Mouse (Mus musculus): ENCODE data around the gene Ccdc155. TPM values are rescaled to one million over a fixed set of nuclear protein-coding genes. Genes with fewer than 3 reads are reported as not detected.

Ccdc155 gene
- polyA plus RNA-seq, 1 experiment from 2014 or later, result 0.50 TPM

DNA sequence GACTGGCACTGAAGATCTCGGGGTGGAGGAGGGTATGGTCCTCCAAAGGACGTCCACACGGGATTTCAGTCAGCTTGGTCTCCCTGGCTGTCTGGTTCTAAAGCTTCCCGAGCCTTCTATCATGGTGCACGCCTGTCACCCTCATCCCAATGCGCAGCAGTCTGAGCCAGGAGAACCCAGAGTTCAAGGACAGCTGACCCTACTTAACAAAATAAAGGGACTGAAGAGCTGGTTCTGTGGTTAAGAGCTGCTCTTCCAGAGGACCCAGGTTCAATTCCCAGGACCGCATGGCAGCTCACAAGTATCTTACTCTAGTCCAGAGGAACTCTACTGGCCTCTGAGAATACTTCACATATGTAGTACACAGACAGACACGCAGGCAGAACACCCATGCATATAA lies 24.4 kb upstream of the Ccdc155 start:
- Histone ChIP-seq H3K27me3 (ENCODE audit: control insufficient read depth, insufficient read depth, low read length) (no peaks in the 10 kb centered on the region), H3K9ac (no peak overlapping the region), H3K4me3 (replicated peaks; ENCODE audit: low read length) (no peak overlapping the region), H3K4me1 (replicated peaks; ENCODE audit: control insufficient read depth, insufficient read depth, low read length) (peaks cover 2% of the 10 kb centered on the region), H3K36me3 (replicated peaks; ENCODE audit: control insufficient read depth, insufficient read depth) (peaks cover 22% of the 10 kb centered on the region), H3K9me3 (ENCODE audit: control insufficient read depth, low read length) (no peaks in the 10 kb centered on the region), H3K27ac (no peak overlapping the region), H3K4me2 (replicated peaks) (no peak overlapping the region)
- no peak for DNase-seq (ENCODE audit: low spot score)
- no peak for ATAC-seq (ENCODE audit: low FRiP score)
- WGBS, result 94% methylated on average over 8 of the region's 8 CpGs

DNA sequence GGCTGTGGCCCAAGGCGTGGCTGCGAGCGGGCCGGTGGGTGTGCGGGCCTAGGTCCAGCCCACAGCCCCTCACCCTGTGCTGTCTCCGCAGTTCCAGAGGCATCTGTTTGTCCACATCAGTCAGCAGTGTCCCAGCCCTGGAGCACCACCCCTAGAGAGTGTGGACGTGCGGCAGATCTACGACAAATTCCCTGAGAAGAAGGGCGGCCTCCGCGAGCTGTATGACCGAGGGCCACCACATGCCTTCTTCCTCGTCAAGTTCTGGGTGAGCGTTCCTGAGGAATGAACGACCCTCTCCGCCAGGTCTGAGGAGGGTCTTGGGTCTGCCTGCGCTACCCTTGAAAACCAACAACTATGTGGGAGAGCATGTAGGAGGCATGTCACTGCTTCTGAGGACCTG lies 23.9 kb upstream of the Ccdc155 start:
- Histone ChIP-seq H3K27ac (no peak overlapping the region), H3K27me3 (ENCODE audit: control insufficient read depth, insufficient read depth, low read length) (no peaks in the 10 kb centered on the region), H3K4me1 (replicated peaks; ENCODE audit: control insufficient read depth, insufficient read depth, low read length) (no peaks in the 10 kb centered on the region), H3K36me3 (replicated peaks; ENCODE audit: control insufficient read depth, insufficient read depth) (peaks cover 22% of the 10 kb centered on the region), H3K9me3 (ENCODE audit: control insufficient read depth, low read length) (no peaks in the 10 kb centered on the region), H3K4me2 (replicated peaks) (no peak overlapping the region), H3K4me3 (replicated peaks; ENCODE audit: low read length) (no peak overlapping the region), H3K9ac (no peak overlapping the region)
- ATAC-seq (ENCODE audit: low FRiP score), result no peak
- no peak for DNase-seq (ENCODE audit: low spot score)
- 96% methylated on average over 18 of the region's 18 CpGs for WGBS

DNA sequence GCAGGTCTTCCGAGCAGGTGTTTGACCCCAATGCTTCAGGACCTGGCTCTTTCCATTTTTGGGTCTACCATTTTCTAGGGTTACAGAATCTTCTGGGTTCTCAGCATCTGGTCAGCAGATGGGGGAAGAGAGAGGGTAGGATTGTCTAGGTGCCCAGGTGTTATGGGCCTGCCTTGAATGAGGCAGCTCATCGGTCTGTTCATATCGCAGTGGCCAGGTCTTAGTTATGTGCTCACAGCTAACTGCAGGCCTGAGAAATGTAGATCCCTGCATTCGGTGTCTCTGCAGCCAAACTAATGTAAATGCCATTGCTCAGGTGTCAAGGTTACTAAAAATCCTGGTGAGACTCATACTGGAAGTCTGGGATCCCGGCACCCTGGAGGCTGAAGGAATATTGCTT lies 21.7 kb upstream of the Ccdc155 start:
- Histone ChIP-seq H3K4me3 (replicated peaks; ENCODE audit: low read length) (no peak overlapping the region), H3K4me2 (replicated peaks) (no peak overlapping the region), H3K36me3 (replicated peaks; ENCODE audit: control insufficient read depth, insufficient read depth) (peaks cover 16% of the 10 kb centered on the region), H3K9me3 (ENCODE audit: control insufficient read depth, low read length) (no peaks in the 10 kb centered on the region), H3K27me3 (ENCODE audit: control insufficient read depth, insufficient read depth, low read length) (no peaks in the 10 kb centered on the region), H3K9ac (no peak overlapping the region), H3K27ac (no peak overlapping the region), H3K4me1 (replicated peaks; ENCODE audit: control insufficient read depth, insufficient read depth, low read length) (no peaks in the 10 kb centered on the region)
- DNase-seq (ENCODE audit: low spot score) (no peak), ATAC-seq (ENCODE audit: low FRiP score) (no peak)
- WGBS, result 96% methylated on average over 5 of the region's 5 CpGs

DNA sequence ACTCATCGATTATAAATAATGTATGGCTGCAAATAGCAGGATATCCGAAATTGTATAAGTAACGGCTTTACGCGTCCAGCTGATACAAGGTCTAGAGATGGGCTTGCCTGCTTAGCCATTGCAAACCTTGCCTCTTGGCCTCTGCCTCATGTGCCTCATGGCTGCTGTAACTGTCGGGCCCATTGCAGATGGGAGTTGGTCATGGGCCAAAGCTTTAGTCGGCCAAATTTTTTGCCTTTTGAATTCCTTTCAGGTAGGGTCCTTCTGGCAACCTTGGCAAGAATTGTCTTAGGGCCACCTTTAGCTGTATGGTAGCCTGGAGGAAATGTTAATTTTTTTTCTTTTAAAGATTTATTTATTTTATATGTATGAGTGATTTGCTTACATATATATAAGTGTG lies 20.1 kb upstream of the Ccdc155 start:
- ATAC-seq (ENCODE audit: low FRiP score) (no peak), DNase-seq (ENCODE audit: low spot score) (no peak)
- 90% methylated on average over 7 of the region's 7 CpGs for WGBS

DNA sequence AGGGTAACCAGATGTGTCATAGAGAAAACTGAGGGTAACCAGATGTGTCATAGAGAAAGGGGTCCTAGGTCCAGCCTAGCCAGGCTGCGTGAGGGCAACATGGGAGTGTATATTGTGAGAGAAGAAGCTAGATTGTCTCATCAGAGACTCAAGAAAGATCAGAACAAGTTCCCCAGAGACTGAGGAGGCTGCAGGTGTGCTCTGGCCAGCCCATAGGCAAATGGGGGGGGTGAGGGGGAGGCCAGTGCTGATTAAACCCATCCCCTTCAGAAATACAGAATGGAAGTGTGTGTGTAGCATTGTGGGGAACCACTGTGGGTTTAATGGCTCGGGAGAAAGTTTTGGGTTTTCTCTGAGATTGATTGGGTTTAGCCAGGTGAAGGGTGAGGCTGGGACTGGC lies 17.0 kb upstream of the Ccdc155 start:
- no peaks in the 10 kb centered on the region for H3K9me3 ChIP-seq (ENCODE audit: control insufficient read depth, low read length)
- 89% methylated on average over 2 of the region's 2 CpGs for WGBS
- ATAC-seq (ENCODE audit: low FRiP score) (no peak), DNase-seq (ENCODE audit: low spot score) (no peak)
- no peak overlapping the region for H3K4me2 ChIP-seq (replicated peaks)
- no peaks in the 10 kb centered on the region for H3K4me1 ChIP-seq (replicated peaks; ENCODE audit: control insufficient read depth, insufficient read depth, low read length)
- no peak overlapping the region for H3K9ac ChIP-seq
- H3K4me3 ChIP-seq (replicated peaks; ENCODE audit: low read length), result no peak overlapping the region
- H3K27ac ChIP-seq, result no peak overlapping the region
- H3K36me3 ChIP-seq (replicated peaks; ENCODE audit: control insufficient read depth, insufficient read depth), result peaks cover 6% of the 10 kb centered on the region; the same call in 1 of the 2 replicates
- H3K27me3 ChIP-seq (ENCODE audit: control insufficient read depth, insufficient read depth, low read length), result no peaks in the 10 kb centered on the region

More for the DNA sequence above, 20.1 kb upstream of the Ccdc155 start:
- Histone ChIP-seq H3K4me1 (replicated peaks; ENCODE audit: control insufficient read depth, insufficient read depth, low read length) (no peaks in the 10 kb centered on the region), H3K27me3 (ENCODE audit: control insufficient read depth, insufficient read depth, low read length) (no peaks in the 10 kb centered on the region), H3K9me3 (ENCODE audit: control insufficient read depth, low read length) (no peaks in the 10 kb centered on the region), H3K4me2 (replicated peaks) (no peak overlapping the region), H3K36me3 (replicated peaks; ENCODE audit: control insufficient read depth, insufficient read depth) (peaks cover 18% of the 10 kb centered on the region), H3K9ac (no peak overlapping the region), H3K4me3 (replicated peaks; ENCODE audit: low read length) (no peak overlapping the region), H3K27ac (no peak overlapping the region)

DNA sequence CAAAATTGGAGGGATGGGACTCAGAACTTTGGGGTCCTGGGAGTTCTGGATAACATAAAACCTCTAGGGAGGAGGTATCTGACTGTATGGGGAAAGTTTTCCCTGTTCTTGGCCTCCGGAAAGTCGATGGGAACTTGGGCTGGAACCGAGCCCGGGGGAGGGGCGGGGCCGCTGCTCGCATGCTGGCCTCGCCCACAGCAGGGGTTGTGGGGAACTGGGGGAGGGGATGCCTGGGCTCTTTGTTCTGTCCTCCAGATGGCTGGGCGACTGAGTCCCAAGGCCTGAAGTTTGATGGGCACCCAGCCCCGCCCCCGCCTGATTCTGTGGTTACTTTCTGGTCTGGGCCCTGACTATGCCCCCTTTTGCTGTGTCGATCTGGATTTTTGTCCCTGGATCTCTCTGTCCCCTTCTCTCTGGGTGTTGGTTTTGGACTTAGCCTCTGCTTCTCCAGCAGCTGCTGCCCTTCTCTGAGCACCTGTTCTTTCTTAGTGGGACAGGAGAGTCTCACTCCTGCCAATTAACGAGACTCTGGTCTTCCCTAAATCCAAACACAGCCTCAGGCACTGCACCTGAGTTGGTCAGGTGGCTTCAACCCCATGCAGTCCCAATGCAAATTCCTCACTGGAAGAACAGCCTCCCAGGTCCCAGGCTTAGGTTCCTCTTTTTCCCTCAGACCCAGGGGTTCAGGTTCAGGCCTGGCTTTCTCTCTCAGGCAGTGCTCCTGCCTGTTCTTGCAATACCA lies 11.9 kb upstream of the Ccdc155 start:
- H3K9ac ChIP-seq, result peak overlapping the region; percentile 78
- H3K4me1 ChIP-seq (replicated peaks; ENCODE audit: control insufficient read depth, insufficient read depth, low read length), result peaks cover 9% of the 10 kb centered on the region
- peak overlapping the region; percentile 62 for H3K4me2 ChIP-seq (replicated peaks)
- H3K9me3 ChIP-seq (ENCODE audit: control insufficient read depth, low read length), result no peaks in the 10 kb centered on the region
- peak overlapping the region; percentile 49 for H3K4me3 ChIP-seq (replicated peaks; ENCODE audit: low read length)
- peak; percentile 72 for DNase-seq (ENCODE audit: low spot score)
- H3K27me3 ChIP-seq (ENCODE audit: control insufficient read depth, insufficient read depth, low read length), result peaks cover 9% of the 10 kb centered on the region; the same call in 1 of the 2 replicates
- H3K27ac ChIP-seq, result peak overlapping the region; percentile 85
- 2% methylated on average over 13 of the region's 13 CpGs for WGBS
- ATAC-seq (ENCODE audit: low FRiP score), result peak; percentile 71; the same call in 1 of the 2 replicates
- 0 out of 2 replicates have a peak, but pooled peaks cover 6% of the 10 kb centered on the region for H3K36me3 ChIP-seq (replicated peaks; ENCODE audit: control insufficient read depth, insufficient read depth)

DNA sequence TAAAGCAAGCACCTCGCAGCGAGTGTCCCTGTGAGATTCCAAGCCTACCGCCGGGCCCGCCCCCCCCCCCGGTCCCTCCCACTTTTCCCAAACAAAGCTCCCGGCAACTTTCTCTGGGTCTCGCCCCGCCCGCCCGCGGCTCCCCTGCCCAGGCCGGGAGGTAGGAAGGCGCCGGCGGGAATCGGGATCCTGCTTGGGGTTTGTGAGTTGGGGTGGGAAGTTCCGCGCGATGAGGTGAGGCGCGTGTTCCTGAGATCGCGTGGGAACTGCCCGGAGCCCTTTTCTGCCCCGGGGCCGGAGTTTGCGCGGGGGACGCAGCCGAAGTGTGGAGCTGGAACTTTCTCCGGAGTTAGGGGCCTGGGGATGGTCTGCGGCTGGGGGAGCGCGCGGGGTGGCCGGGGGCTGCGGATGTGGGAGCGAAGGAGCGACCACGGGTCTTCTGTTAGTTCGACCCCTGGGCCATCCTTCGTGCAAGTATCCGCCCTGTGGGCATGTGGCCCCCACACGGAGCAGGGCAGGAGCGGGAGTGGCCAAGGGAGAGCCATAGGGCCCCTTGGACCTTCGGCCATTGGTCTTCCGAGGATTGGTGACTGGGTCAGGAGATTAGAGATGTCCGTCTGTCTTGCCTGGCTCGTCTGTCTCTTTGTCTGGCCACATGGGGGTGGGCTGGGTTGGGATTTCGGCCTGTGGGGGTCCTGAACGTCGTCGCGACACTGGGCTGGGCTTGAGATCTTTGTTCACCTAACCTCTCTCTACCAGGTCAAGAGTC lies 11.2 kb upstream of the Ccdc155 start, which contains the start of gene Tead2:
TSS of gene Tead2 (plus strand) at position 81 of the 769 bp plus-strand sequence.
- no peaks in the 10 kb centered on the region for H3K9me3 ChIP-seq (ENCODE audit: control insufficient read depth, low read length)
- under 1% methylated on average over 52 of the region's 55 CpGs for WGBS

DNA sequence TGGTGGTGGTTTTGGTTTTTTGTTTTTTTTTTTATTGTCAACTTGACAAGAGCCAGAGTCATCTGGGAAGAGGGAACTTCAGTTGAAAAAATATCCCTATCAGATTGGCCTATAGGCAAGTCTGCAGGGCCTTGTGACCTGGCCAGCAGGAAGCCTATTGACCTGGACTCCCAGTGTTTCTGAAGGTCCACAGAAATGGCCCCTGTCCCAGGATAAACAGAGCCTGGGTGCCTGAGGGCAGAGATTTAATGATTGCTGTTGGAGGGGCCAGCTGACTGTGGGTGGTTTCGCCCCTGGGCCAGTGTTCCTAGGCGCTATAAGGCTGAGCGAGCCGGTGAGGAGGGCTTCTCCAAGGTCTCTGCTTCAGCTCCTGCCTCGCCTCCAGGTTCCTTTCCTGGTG lies 9.0 kb upstream of the Ccdc155 start:
- Histone ChIP-seq H3K4me2 (replicated peaks) (no peak overlapping the region), H3K4me1 (replicated peaks; ENCODE audit: control insufficient read depth, insufficient read depth, low read length) (peaks cover 9% of the 10 kb centered on the region), H3K9ac (no peak overlapping the region), H3K4me3 (replicated peaks; ENCODE audit: low read length) (no peak overlapping the region), H3K27me3 (ENCODE audit: control insufficient read depth, insufficient read depth, low read length) (peaks cover 25% of the 10 kb centered on the region), H3K27ac (no peak overlapping the region), H3K36me3 (replicated peaks; ENCODE audit: control insufficient read depth, insufficient read depth) (no peaks in the 10 kb centered on the region), H3K9me3 (ENCODE audit: control insufficient read depth, low read length) (no peaks in the 10 kb centered on the region)
- DNase-seq (ENCODE audit: low spot score) (no peak), ATAC-seq (ENCODE audit: low FRiP score) (no peak)
- 57% methylated on average over 5 of the region's 5 CpGs for WGBS

More for the DNA sequence above, 11.2 kb upstream of the Ccdc155 start, which contains the start of gene Tead2:
- H3K27me3 ChIP-seq (ENCODE audit: control insufficient read depth, insufficient read depth, low read length), result peaks cover 15% of the 10 kb centered on the region
- peak; percentile 36; the same call in 1 of the 2 replicates for ATAC-seq (ENCODE audit: low FRiP score)
- peaks cover 9% of the 10 kb centered on the region for H3K4me1 ChIP-seq (replicated peaks; ENCODE audit: control insufficient read depth, insufficient read depth, low read length)
- peak within 1 kb of the TSS; percentile 49 for H3K4me3 ChIP-seq (replicated peaks; ENCODE audit: low read length)
- 0 out of 2 replicates have a peak, but pooled peaks cover 6% of the 10 kb centered on the region for H3K36me3 ChIP-seq (replicated peaks; ENCODE audit: control insufficient read depth, insufficient read depth)
- peak within 1 kb of the TSS; percentile 85 for H3K27ac ChIP-seq
- DNase-seq (ENCODE audit: low spot score), result peak; percentile 38
- H3K4me2 ChIP-seq (replicated peaks), result peak within 1 kb of the TSS; percentile 62
- peak within 1 kb of the TSS; percentile 78 for H3K9ac ChIP-seq

DNA sequence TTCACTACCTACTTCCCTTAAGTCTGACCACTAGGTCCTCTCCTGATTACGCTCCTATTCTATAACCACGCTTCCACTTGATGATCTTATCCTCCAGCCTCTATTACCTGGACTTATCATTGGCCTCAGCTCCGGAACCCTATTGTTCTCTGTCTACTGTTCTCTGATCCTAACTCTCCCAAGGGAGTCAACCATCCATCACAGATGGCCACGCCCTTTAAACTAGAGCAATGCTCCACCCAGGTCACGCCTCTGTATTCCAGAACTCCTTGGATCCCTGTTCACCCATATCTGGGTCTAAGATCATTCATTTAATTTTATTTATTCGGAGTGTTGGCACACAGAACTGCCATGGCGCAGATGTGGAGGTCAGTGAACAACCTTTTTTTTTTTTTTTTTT lies 7.7 kb upstream of the Ccdc155 start:
- Histone ChIP-seq H3K27me3 (ENCODE audit: control insufficient read depth, insufficient read depth, low read length) (peaks cover 25% of the 10 kb centered on the region), H3K9me3 (ENCODE audit: control insufficient read depth, low read length) (no peaks in the 10 kb centered on the region), H3K36me3 (replicated peaks; ENCODE audit: control insufficient read depth, insufficient read depth) (no peaks in the 10 kb centered on the region), H3K4me3 (replicated peaks; ENCODE audit: low read length) (no peak overlapping the region), H3K4me1 (replicated peaks; ENCODE audit: control insufficient read depth, insufficient read depth, low read length) (peaks cover 9% of the 10 kb centered on the region), H3K9ac (no peak overlapping the region), H3K4me2 (replicated peaks) (no peak overlapping the region), H3K27ac (no peak overlapping the region)
- WGBS, result 76% methylated on average over 7 of the region's 7 CpGs
- ATAC-seq (ENCODE audit: low FRiP score), result no peak
- no peak for DNase-seq (ENCODE audit: low spot score)

Data from hindbrain, embryonic 14.5 days (tissue).